Mouse (Mus musculus) forebrain, embryonic 13.5 days (tissue): ENCODE measurements at regions not wholly inside any gene's neighbourhood (a gene's known extent, or its start where the extent isn't known, plus 50 kb on each side); places are given as distances from the start of the nearest gene placed in this dataset.
"Not testable (repeated sequence)": the region's sequence is repeated elsewhere in the genome, so short reads cannot be mapped to it uniquely, and the experiment has no call there.

ENCODE experiments used
- ATAC-seq: fragments of 200-750 bp; cut with Nextera tagmentation; 2 replicates; pipeline ENCODE4 v1.8.0; 2017
- H3K27ac ChIP-seq: fragments of 300-500 bp; sonication (generic); 2 replicates; pipeline ENCODE4 v1.5.1; 2015; ENCODE audit warnings: inconsistent platforms, mild to moderate bottlenecking, moderate library complexity
- H3K27me3 ChIP-seq: fragments of 300-500 bp; sonication (generic); 2 replicates; pipeline ENCODE4 v1.6.1; 2015; ENCODE audit warnings: mild to moderate bottlenecking, inconsistent platforms
- H3K36me3 ChIP-seq: fragments of 300-500 bp; sonication (generic); 2 replicates; pipeline ENCODE4 v1.6.1; 2015; ENCODE audit warnings: mild to moderate bottlenecking, inconsistent platforms; ENCODE audit not compliant: poor library complexity, severe bottlenecking
- H3K4me1 ChIP-seq: fragments of 300-500 bp; sonication (generic); 2 replicates; pipeline ENCODE4 v1.6.1; 2015; ENCODE audit warnings: inconsistent platforms
- H3K4me2 ChIP-seq: fragments of 300-500 bp; sonication (generic); 2 replicates; pipeline ENCODE4 v1.6.1; 2015; ENCODE audit warnings: inconsistent platforms, mild to moderate bottlenecking, moderate library complexity
- H3K4me3 ChIP-seq: fragments of 300-500 bp; sonication (generic); 2 replicates; pipeline ENCODE4 v1.5.1; 2015; ENCODE audit warnings: mild to moderate bottlenecking, inconsistent platforms
- H3K9ac ChIP-seq: fragments of 300-500 bp; sonication (generic); 2 replicates; pipeline ENCODE4 v1.6.1; 2015; ENCODE audit warnings: mild to moderate bottlenecking, inconsistent platforms
- H3K9me3 ChIP-seq: fragments of 300-500 bp; sonication (generic); replicated peaks from 2 replicates; pipeline ENCODE4 v1.6.1; 2016; ENCODE audit warnings: inconsistent platforms
- WGBS: fragments of 180-500 bp; shearing (Covaris S2); methylation state at CpG from one replicate; pipeline ENCODE4 v1.1.7; 2015; 5-methylcytosine and 5-hydroxymethylcytosine counted together

GRCm38 (mm10) chr3:21639576-21639975, 436.9 kb upstream of the Tbl1xr1 start:
- Histone ChIP-seq H3K4me3 (no peak overlapping the region), H3K36me3 (no peaks in the 10 kb centered on the region), H3K4me1 (no peaks in the 10 kb centered on the region), H3K27ac (no peak overlapping the region), H3K4me2 (no peak overlapping the region), H3K27me3 (no peaks in the 10 kb centered on the region), H3K9ac (no peak overlapping the region), H3K9me3 (no peaks in the 10 kb centered on the region)
- WGBS = 58% methylated on average over 5 of the region's 5 CpGs
- ATAC-seq = no peak

DNA sequence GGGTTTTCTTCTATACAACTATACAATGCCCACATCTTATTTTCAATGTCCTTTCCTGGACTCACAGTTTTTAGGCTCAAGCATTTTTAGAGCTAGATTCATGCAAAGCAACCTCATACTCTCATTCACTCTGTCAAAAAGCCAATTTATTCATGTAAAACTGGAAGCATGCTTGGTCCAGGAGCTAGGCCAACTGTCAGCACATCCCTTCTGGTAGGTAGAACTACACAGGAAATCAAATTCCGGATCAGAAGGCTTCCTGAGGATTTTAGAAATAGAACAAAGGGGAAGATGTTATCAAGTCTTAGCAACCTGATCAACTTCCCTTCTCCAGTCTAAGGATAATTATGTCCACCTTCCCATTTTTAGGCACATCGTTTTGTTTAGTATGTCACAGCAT, 432.4 kb upstream of the Tbl1xr1 start:
- Histone ChIP-seq H3K36me3 (no peaks in the 10 kb centered on the region), H3K27me3 (no peaks in the 10 kb centered on the region), H3K9ac (no peak overlapping the region), H3K4me2 (no peak overlapping the region), H3K9me3 (no peaks in the 10 kb centered on the region), H3K27ac (no peak overlapping the region), H3K4me1 (no peaks in the 10 kb centered on the region), H3K4me3 (no peak overlapping the region)
- 80% methylated on average over 2 of the region's 2 CpGs for WGBS
- ATAC-seq = no peak

DNA sequence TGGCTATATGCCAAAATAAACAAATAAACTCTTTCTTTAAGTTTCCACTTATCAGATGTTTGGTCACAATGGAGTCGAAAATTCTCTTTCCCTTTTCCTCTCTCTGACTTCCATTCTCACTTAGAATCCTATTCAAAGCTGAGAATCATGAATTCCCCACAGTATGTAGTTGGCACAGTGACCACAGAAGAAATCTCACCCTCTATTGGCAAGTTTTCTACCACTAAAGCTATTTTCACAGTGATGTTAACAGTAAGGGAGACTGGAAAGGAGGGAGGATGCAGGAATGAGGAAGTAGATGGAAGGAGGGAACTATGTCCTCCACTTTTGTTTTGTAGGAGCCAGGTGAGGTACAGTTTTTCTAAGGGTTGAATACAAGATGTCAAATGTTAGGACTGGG, 431.2 kb upstream of the Tbl1xr1 start:
- WGBS = 58% methylated on average over 1 of the region's 1 CpGs
- ATAC-seq = no peak
- Histone ChIP-seq H3K4me1 (no peaks in the 10 kb centered on the region), H3K9me3 (no peaks in the 10 kb centered on the region), H3K27me3 (no peaks in the 10 kb centered on the region), H3K9ac (no peak overlapping the region), H3K4me2 (no peak overlapping the region), H3K4me3 (no peak overlapping the region), H3K36me3 (no peaks in the 10 kb centered on the region), H3K27ac (no peak overlapping the region)

DNA sequence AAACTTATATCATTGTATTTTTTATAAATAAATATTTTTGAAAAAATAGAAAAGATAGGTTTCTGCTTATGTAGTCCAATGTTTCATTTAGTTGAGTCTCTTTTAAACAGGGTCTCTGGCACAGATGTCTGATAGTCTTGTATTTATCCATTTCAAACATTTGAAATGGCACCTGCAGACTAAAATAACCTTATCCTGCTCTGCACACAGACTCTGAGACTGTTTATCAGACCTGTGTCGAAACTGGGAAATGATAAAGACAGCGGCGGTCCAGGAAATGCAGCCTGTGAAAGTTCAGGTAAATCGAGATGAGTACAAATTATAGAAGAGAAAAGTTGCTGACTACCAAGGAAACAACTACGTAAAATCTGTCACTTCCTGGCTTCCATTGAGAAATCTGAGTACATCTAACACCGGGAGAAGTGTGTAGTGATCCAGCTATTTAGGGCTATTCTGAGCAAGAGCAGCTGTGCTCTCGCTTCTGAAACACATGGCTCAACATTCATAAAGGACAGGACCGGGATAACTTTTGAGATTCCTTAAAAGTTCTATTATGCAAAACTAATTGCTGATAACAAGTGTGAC, 426.5 kb upstream of the Tbl1xr1 start:
- no peaks in the 10 kb centered on the region for H3K36me3 ChIP-seq
- H3K27me3 ChIP-seq = no peaks in the 10 kb centered on the region
- no peaks in the 10 kb centered on the region for H3K9me3 ChIP-seq
- H3K27ac ChIP-seq = no peak overlapping the region
- 87% methylated on average over 8 of the region's 8 CpGs for WGBS
- no peak overlapping the region for H3K4me3 ChIP-seq
- H3K9ac ChIP-seq = no peak overlapping the region
- no peak for ATAC-seq
- no peaks in the 10 kb centered on the region for H3K4me1 ChIP-seq
- no peak overlapping the region for H3K4me2 ChIP-seq

- Histone ChIP-seq H3K4me1 (no peaks in the 10 kb centered on the region), H3K27me3 (no peaks in the 10 kb centered on the region), H3K4me3 (no peak overlapping the region), H3K9me3 (no peaks in the 10 kb centered on the region), H3K9ac (no peak overlapping the region), H3K4me2 (no peak overlapping the region), H3K27ac (no peak overlapping the region), H3K36me3 (no peaks in the 10 kb centered on the region)
- ATAC-seq = no peak
- WGBS = 91% methylated on average over 2 of the region's 2 CpGs
These were observed 421.2 kb upstream of the Tbl1xr1 start for GRCm38 (mm10) chr3:21655301-21655700.

- Histone ChIP-seq H3K4me3 (no peak overlapping the region), H3K4me1 (peaks cover 6% of the 10 kb centered on the region; the same call in 1 of the 2 replicates), H3K9ac (no peak overlapping the region), H3K27ac (no peak overlapping the region), H3K4me2 (no peak overlapping the region), H3K27me3 (no peaks in the 10 kb centered on the region), H3K9me3 (no peaks in the 10 kb centered on the region), H3K36me3 (no peaks in the 10 kb centered on the region)
- 56% methylated on average over 5 of the region's 5 CpGs for WGBS
- ATAC-seq = no peak
These were observed 408.9 kb upstream of the Tbl1xr1 start for GRCm38 (mm10) chr3:21667349-21668143.

DNA sequence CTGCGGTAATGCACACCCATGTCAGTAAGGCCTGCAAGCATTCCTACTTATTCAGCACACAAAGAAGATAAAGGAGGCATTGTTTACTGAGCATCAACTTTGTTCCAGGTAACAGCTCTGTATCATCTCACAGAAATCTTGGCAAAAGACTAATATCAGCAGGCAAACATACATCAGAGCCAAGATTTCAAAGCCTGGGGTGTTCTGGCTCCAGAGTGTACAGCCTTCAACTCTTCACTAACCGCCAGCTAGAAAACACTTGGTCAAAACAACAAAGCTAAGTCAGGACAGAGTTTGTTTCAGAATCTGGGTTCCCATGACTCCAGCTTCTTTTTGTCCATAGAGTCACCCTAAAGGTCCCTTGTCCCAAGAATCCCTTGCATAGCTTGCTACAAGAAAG, 404.6 kb upstream of the Tbl1xr1 start:
- Histone ChIP-seq H3K27me3 (no peaks in the 10 kb centered on the region), H3K27ac (no peak overlapping the region), H3K9me3 (no peaks in the 10 kb centered on the region), H3K36me3 (no peaks in the 10 kb centered on the region), H3K4me1 (peaks cover 18% of the 10 kb centered on the region), H3K4me2 (no peak overlapping the region), H3K4me3 (no peak overlapping the region), H3K9ac (no peak overlapping the region)
- ATAC-seq = 0 out of 2 replicates have a peak, but pooled peaks have one; percentile 11
- 53% methylated on average over 2 of the region's 2 CpGs for whole genome bisulfite sequencing

DNA sequence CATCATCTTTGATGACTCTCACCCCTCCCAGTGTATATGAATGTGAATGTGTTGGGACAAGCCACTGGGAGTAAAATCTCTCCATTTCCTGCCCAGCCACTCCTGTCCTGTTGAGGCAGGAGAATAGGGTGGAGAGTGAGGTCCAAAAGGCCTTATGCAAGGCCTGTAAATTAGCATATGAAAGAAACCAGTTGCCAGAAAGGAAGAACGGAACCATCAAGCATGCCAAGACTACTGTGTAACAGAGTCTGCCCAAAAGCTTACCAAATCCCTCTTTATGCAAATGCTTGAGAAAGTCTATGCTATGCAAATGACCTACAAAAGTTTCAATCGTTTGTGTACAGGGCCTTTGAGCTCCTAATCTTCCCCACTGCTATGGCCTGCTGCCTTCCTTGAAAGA, 404.0 kb upstream of the Tbl1xr1 start:
- H3K27ac ChIP-seq = peak overlapping the region; percentile 54; the same call in 1 of the 2 replicates
- H3K4me1 ChIP-seq = peaks cover 17% of the 10 kb centered on the region
- 17% methylated on average over 2 of the region's 2 CpGs for WGBS
- H3K36me3 ChIP-seq = no peaks in the 10 kb centered on the region
- peak; percentile 92 for ATAC-seq
- no peaks in the 10 kb centered on the region for H3K27me3 ChIP-seq
- H3K9ac ChIP-seq = no peak overlapping the region
- no peak overlapping the region for H3K4me2 ChIP-seq
- no peak overlapping the region for H3K4me3 ChIP-seq
- no peaks in the 10 kb centered on the region for H3K9me3 ChIP-seq

DNA sequence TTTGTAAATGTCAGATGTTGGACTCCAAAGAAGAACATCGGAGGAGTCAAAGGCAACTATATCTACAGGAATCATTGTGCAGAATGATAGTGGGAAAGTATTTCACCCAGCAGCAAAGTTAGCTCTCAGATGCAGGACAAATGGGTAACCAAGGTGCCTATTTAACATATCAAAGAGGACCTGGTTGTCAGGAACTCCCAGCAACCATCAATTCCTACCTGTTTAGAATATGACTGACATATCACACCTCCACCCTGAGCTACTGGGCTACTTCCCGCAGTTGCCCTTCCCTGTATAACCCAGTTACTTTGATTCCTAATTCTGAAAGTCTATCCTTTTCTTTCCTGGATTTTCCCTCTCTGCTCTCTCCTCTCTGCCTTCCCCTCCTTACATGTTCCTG, 403.0 kb upstream of the Tbl1xr1 start:
- Histone ChIP-seq H3K9me3 (no peaks in the 10 kb centered on the region), H3K27ac (no peak overlapping the region), H3K36me3 (no peaks in the 10 kb centered on the region), H3K4me1 (peaks cover 12% of the 10 kb centered on the region), H3K4me3 (no peak overlapping the region), H3K4me2 (no peak overlapping the region), H3K27me3 (no peaks in the 10 kb centered on the region), H3K9ac (no peak overlapping the region)
- ATAC-seq = no peak
- 89% methylated on average over 2 of the region's 2 CpGs for WGBS

- Histone ChIP-seq H3K4me3 (no peak overlapping the region), H3K4me1 (peaks cover 5% of the 10 kb centered on the region), H3K9me3 (no peaks in the 10 kb centered on the region), H3K27me3 (no peaks in the 10 kb centered on the region), H3K4me2 (no peak overlapping the region), H3K9ac (no peak overlapping the region), H3K36me3 (no peaks in the 10 kb centered on the region), H3K27ac (no peak overlapping the region)
- ATAC-seq = no peak
These were observed 398.2 kb upstream of the Tbl1xr1 start for GRCm38 (mm10) chr3:21678265-21678664.

- Histone ChIP-seq H3K36me3 (no peaks in the 10 kb centered on the region), H3K4me2 (no peak overlapping the region), H3K27ac (no peak overlapping the region), H3K4me1 (peaks cover under 1% of the 10 kb centered on the region), H3K4me3 (no peak overlapping the region), H3K9me3 (no peaks in the 10 kb centered on the region), H3K9ac (no peak overlapping the region), H3K27me3 (no peaks in the 10 kb centered on the region)
- no peak for ATAC-seq
These were observed 397.7 kb upstream of the Tbl1xr1 start for GRCm38 (mm10) chr3:21678734-21679133.

DNA sequence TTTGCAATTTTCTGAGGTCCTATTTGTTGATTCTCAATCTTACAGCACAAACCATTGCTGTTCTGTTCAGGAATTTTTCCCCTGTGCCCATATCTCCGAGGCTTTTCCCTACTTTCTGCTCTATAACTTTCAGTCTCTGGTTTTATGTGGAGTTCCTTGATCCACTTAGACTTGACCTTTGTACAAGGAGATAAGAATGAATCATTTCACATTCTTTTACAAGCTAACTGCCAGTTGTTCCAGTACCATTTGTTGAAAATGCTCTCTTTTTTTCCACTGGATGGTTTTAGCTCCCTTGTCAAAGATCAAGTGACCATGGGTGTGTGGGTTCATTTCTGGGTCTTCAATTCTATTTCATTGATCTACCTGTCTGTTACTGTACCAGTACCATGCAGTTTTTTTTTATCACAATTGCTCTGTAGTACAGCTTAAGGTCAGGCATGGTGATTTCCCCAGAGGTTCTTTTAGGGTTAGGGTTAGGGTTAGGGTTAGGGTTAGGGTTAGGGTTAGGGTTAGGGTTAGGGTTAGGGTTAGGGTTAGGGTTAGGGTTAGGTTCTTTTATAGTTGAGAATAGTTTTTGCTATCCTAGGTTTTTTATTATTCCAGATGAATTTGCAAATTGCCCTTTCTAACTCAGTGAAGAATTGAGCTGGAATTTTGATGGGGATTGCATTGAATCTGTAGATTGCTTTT, 378.3 kb upstream of the Tbl1xr1 start:
- H3K4me2 ChIP-seq = not testable (repeated sequence)

More for the DNA sequence above, 378.3 kb upstream of the Tbl1xr1 start:
- H3K36me3 ChIP-seq, H3K4me3 ChIP-seq, H3K9me3 ChIP-seq, H3K9ac ChIP-seq, H3K4me1 ChIP-seq, H3K27me3 ChIP-seq, ATAC-seq, H3K27ac ChIP-seq: not testable (repeated sequence)
- 88% methylated on average over 1 of the region's 1 CpGs for WGBS
